Mouse (Mus musculus) retina, embryonic 14.5 days (tissue): ENCODE data around the gene Ttc7b.

Experiments
- DNase-seq: peaks from one replicate; pipeline ENCODE4 v3.0.0-alpha.2; 2015; ENCODE audit warnings: low spot score

Ttc7b gene

DNA sequence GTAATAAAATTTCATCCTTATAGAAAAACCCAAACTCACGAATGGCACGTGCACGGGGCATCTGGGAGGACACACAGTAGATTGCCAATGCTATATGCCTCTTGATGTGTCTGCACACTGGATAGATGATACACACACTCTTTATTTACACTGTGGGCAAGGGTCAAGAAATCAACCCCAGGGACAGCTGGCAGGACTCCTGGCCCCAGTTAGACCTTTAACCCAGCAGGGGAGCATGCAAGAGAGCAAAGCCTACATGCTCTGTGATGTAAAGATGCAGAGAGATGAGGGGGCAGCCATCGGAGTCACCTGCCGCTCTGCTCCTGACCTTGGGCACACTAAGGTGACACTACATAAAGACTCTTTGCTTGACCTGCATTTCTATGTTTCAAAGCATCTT lies 32.3 kb downstream of the Ttc7b start:
- no peak for DNase-seq

GRCm38 (mm10) chr12:100486232-100486631 lies 34.4 kb downstream of the Ttc7b start:
- no peak for DNase-seq

DNA sequence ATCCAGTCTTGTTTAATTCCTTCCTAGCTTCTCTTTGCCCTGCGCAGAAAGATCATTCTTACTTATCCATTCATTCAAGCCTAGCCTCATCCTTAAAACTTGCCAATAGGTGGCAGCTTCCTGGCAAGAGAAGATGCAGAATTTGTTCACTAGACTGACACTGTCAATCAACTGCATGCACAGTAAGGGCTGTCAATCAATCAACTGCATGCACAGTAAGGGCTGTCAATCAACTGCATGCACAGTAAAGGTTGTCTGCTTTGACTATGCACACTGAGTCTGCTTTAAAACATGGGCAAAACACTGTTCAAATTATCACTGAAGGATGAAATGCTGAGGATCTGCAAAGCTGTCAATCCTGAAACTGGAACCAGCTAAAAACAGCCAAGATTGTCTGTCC lies 37.6 kb downstream of the Ttc7b start:
- DNase-seq: no peak

- DNase-seq: no peak
Observed at GRCm38 (mm10) chr12:100482255-100482654, 38.4 kb downstream of the Ttc7b start.

DNA sequence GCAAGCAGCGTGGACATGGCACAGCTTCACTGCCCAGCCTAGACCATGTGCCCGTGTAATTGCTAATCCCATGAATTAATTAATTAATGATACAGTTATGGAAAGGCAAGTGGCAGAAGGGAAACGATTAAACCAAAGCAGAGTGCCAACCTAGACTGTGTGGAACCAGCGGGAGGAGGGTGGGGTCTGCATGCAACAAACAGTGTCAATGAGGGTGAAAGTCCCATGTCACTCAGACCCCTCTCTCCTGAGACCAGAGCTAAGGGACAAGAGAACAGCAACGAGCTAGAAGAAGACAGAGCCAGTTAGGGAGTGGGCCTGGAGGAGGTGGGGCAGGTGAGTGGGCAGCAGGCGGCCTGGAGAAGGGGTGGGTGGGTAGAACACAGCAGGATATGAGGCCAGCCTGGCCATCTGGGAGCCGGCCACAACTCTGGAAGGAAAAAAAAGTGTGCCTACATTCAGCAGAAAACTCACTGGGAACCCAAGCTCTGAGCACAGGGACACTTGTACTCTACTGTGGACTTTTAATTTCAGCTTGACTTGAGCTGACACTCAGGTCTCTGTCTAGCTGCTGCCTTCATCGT lies 39.1 kb downstream of the Ttc7b start:
- DNase-seq: no peak

- DNase-seq: no peak
Observed at GRCm38 (mm10) chr12:100480642-100481442, 39.8 kb downstream of the Ttc7b start.

GRCm38 (mm10) chr12:100479892-100480621 lies 40.6 kb downstream of the Ttc7b start:
- DNase-seq: peak; percentile 91

DNA sequence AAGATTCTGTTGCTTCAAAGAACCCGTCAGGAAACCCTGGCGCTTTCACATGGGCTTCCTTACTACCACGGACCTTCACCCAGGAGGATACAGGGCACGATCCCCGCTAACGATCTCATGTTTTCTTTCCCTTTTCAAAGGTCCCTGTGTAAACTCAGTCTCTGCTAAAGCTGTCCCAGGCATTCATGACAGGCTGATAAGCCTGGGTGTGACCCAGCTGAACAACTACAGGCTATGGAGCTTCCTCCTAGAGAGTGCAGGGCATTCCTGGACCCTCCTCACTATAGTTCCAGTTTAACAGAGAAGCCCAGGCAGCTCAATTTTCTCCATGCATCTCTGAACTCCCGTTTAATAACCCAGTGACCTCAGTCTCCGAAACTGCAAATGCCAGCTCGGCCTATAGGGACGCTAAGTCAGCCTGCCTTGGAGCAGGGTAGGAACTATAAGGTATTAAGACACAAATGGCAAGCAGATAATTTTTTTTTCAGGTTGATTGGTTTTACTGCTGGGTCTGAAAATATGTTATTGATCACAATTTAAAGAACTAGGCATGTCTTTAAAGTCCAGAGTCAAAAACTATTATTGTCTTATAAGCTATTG lies 41.3 kb downstream of the Ttc7b start:
- DNase-seq: peak; percentile 13

DNA sequence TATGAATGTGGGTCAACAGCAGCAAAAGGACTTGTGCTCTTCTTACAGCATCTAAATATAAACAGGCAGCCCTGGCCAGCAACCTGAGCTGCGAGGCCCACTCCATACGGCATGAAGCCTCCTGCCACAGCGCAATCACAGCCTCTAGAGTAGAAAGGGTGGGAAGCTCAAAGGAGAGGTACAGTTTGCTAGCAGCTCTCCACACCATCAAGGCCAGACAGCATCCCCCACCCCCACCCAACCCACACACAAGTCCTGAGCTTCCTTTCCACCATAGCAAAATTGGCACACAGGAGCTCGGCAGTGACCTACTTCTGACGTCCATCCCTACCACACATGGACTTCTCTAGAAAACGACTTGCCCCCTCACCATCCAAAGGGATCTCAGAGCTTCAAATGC lies 42.0 kb downstream of the Ttc7b start:
- no peak for DNase-seq

GRCm38 (mm10) chr12:100478151-100478550 lies 42.5 kb downstream of the Ttc7b start:
- DNase-seq: no peak

GRCm38 (mm10) chr12:100477474-100477873 lies 43.2 kb downstream of the Ttc7b start:
- no peak for DNase-seq

GRCm38 (mm10) chr12:100476351-100476750 lies 44.3 kb downstream of the Ttc7b start:
- DNase-seq: no peak

GRCm38 (mm10) chr12:100475489-100475888 lies 45.1 kb downstream of the Ttc7b start:
- no peak for DNase-seq

GRCm38 (mm10) chr12:100474661-100475321 lies 45.8 kb downstream of the Ttc7b start:
- DNase-seq: no peak

- DNase-seq: no peak
Observed at GRCm38 (mm10) chr12:100470295-100470694, 50.3 kb downstream of the Ttc7b start.

- no peak for DNase-seq
Observed at GRCm38 (mm10) chr12:100469503-100470293, 50.9 kb downstream of the Ttc7b start.

- DNase-seq: no peak
Observed at GRCm38 (mm10) chr12:100465101-100465715, 55.4 kb downstream of the Ttc7b start.

DNA sequence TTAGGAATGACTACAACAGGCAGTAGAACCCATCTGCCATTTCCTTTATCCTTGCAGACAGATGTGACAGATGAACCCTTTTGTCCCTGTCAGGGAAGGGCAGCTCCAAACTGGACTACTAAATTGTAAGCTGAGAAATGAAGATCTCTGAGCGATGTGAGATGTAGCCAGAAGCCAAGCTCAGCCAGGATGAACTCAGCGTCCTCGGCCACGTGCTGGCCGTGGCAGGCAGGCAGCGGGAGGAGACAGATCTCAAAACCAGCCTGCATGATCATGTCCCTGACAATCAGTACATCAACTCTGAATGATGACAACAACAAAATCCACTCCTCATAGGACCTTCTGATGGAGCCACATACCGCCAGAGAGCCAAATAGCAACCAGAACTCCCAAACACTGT lies 62.9 kb downstream of the Ttc7b start:
- no peak for DNase-seq

- no peak for DNase-seq
Observed at GRCm38 (mm10) chr12:100456257-100456975, 64.2 kb downstream of the Ttc7b start.

GRCm38 (mm10) chr12:100455453-100455852 lies 65.2 kb downstream of the Ttc7b start:
- DNase-seq: no peak
